Mouse (Mus musculus): Measurements from ENCODE around the gene Cd1d1. TPM values are rescaled to one million over a fixed set of nuclear protein-coding genes. Genes with fewer than 3 reads are reported as not detected.
"Not testable (repeated sequence)": the region's sequence is repeated elsewhere in the genome, so short reads cannot be mapped to it uniquely, and the experiment has no call there.

Gene Cd1d1
- 181 and 333 TPM in 2 replicates for polyA plus RNA-seq (2012; rRNA removed)

- DNase-seq (ENCODE audit: low read depth) = no peak
Observed at GRCm38 (mm10) chr3:86999415-86999740, at the start of gene Cd1d1. Cd1d1 (minus strand) TSS chr3:86999441.

GRCm38 (mm10) chr3:87047801-87048200, 48.6 kb upstream of the Cd1d1 start:
- no peak for DNase-seq (ENCODE audit: low read depth)

DNA sequence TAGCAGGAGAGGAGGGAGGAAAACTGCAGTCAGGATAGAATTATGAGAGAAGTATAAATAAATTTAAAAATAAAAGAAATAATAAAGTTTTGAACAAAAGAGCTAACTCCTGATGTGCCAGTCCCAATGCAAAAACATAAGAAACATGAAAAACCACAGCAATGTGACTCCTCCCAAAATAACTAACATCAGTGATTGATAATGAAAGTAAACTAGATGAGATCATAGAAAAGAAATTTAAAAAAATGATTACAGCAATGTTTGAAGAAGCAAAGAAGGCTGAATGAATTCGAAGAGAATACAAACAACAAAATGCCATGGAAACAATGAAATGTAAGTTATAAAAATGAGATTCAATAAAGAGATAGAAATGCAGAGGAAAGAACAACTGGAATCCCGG, 42.5 kb upstream of the Cd1d1 start:
- no peak for DNase-seq (ENCODE audit: low read depth)

DNA sequence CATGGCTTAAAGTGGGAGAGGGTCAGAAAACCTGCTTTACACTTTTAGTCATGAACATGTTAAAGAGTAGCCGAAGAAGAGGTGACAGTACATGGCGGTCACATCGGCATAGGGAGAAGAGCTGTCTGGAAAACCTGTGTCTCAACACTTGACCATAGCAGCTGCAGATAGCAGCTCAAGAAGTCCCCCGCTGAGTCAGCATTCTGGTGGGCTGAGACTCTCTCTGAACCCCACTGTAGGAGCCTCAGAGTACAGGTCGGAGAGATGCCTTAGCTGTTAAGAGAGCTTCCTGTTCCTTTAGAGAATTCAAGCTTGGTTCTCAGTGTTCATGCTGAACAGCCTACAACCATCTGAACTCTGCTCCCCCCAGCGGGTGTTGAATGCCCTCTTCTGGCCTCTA, 39.3 kb upstream of the Cd1d1 start:
- no peak for DNase-seq (ENCODE audit: low read depth)

DNA sequence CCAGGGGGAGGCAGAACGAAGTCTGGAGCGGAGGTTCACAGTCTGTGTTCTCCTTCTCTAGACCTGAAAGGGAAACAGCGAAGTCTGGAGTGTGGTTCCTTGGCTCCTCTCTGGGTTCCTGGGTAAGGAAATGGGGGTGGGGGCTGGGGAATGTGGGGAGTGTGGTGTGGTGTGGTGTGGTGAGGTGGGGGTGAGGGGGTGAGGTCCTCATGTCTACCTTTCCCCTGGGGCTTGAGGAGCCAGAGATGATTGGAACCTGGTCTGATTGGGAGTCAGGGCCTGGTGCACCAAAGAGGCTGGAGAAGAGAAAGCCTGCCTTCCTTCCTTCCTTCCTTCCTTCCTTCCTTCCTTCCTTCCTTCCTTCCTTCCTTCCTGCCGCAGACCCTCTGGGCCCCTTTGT, 34.8 kb upstream of the Cd1d1 start:
- DNase-seq (ENCODE audit: low read depth) = no peak

GRCm38 (mm10) chr3:87033357-87033756, 34.1 kb upstream of the Cd1d1 start:
- DNase-seq (ENCODE audit: low read depth) = no peak

- no peak for DNase-seq (ENCODE audit: low read depth)
Observed at GRCm38 (mm10) chr3:87030855-87031254, 31.6 kb upstream of the Cd1d1 start.

GRCm38 (mm10) chr3:87017707-87018106, 18.5 kb upstream of the Cd1d1 start:
- no peak for DNase-seq (ENCODE audit: low read depth)

DNA sequence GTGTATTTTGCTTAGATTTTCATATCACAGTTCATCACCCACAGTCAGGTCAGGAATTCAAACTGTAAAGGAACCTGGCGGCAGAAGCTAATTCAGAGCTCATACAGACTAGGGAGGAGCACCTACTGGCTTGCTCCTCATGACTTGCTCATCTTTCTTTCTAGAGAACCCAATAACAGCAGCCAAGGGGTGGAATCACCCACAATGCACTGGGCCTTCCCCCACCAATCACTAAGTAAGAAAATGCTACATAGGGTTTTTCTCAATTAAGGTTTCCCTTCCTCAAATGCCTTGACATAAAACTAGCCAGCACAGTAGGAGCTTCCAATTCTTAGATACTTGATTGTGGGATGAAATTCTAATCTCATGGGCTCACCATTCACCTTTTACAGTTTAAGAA, 17.8 kb upstream of the Cd1d1 start:
- no peak for DNase-seq (ENCODE audit: low read depth)

DNA sequence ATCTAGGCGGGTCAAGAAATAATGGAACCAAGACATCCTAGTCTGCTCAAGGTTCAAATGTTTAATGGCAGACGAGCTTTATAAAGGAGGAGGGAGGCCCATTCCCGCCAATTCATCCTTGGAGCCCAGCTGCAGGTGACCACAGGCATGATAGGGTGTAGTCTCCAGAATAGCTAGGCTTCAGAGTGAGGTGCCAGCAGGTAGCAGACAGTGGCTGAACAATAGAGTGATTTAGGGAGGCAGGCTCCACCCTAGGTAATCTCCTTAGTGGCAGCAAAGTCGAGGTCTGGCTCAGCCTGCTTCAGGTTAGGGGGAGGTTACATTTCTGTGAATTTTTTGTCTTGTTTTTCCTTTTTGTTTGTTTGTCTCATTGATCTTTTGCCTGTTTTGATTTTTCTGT, 16.7 kb upstream of the Cd1d1 start:
- no peak for DNase-seq (ENCODE audit: low read depth)

- not testable (repeated sequence) for DNase-seq (ENCODE audit: low read depth)
Observed at GRCm38 (mm10) chr3:87012406-87012805, 13.2 kb upstream of the Cd1d1 start.

DNA sequence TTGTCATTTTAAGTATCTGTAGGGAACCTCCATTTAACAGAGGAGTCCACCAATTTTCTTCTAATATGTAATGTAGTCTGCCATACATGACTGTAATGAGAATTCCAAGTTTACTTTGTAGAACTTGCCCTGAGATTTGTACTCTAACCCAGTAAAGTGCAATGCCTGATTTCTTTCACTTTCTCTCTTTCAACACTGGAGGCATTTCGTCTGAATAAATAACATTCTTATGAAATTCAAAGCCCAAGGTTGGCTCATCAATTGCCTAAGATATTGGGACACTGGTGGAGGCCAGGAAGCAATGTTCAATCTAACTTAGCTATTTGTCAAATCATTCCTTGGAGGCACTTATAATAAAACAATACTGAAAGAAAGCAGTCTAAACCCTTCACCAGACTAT, 9.0 kb upstream of the Cd1d1 start:
- DNase-seq (ENCODE audit: low read depth) = not testable (repeated sequence)

DNA sequence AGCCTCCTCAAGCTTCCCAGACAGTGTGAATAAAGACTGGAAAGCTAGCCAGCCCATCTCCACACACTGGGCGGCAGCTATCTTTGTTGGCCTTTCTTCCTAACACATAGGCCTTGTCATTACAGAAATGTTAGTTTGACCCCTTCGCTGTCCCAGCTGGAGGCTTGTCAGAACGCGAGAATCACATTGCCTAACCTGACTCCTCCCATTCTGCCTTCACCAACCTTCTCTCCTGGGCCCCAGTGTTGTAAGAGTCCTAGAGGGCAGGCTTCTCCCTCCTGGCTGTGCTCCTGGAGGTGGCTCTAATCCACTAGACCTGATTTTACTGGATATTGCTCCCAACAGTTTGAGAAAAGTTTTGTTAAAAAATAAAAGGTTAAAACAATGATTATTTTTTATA, 1.4 kb upstream of the Cd1d1 start:
- no peak for DNase-seq (ENCODE audit: low read depth)

DNA sequence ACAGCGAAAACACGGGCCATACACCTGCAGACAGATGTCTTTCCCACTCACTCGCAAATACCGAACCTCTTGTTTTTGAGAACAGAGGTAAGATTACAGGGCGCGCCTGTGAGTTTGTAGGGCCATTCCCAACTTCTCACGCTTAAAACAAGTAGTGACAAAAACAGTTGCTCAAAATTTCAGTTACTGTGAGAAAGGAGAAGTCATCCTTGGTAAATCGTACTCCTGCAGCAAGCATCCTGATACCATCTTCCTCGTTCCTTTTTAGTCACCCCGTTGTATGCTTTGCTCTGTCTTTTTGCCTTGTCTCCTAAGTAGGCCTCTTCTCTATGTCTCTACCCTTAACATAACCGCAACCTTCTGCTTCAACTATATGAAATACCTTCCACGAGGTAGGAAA, 810 bp upstream of the Cd1d1 start:
- DNase-seq (ENCODE audit: low read depth) = no peak

GRCm38 (mm10) chr3:86998433-86999414, 517 bp downstream of the Cd1d1 start:
- DNase-seq (ENCODE audit: low read depth) = not testable (repeated sequence)

DNA sequence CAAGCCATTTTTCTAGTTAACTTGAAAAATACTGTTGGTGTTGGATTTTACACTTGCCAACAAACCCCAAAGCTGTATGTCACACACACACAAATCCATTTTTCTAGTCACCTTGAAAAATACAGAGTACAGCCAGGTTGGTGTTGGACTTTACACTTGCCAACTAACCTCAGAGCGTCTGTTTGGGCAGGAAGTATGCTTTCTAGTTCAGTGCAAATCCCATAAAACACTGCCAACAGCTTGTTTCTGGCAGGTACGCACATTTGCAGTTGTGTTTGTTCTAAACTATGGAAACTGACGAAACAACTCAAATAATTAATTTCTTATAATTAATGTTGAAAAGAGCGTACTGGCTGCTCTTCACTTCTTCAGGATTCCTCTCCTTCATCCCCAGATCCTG, 3.1 kb downstream of the Cd1d1 start:
- no peak for DNase-seq (ENCODE audit: low read depth)

DNA sequence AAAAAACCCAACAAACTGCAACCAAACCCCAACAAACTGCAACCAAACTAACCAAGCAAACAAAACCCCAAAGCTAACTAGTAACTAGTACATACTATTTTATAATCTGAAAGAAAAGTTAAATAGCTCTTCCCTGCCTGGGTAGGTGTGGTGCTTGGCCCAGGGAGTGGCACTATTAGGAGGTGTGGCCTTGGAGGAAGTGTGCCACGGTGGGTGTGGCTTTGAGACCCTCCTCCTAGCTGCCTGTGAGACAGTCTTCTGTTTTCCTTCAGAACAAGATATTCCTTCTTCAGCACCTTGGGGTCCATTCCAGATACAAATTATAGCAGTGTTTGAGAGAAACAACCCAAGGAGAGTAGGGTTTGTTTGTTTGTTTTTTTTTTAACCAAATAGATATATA, 3.9 kb downstream of the Cd1d1 start:
- DNase-seq (ENCODE audit: low read depth) = no peak

GRCm38 (mm10) chr3:86986969-86987368, 12.3 kb downstream of the Cd1d1 start:
- peak; percentile 12 for DNase-seq (ENCODE audit: low read depth)

- no peak for DNase-seq (ENCODE audit: low read depth)
Observed at GRCm38 (mm10) chr3:86986490-86986889, 12.8 kb downstream of the Cd1d1 start.

DNA sequence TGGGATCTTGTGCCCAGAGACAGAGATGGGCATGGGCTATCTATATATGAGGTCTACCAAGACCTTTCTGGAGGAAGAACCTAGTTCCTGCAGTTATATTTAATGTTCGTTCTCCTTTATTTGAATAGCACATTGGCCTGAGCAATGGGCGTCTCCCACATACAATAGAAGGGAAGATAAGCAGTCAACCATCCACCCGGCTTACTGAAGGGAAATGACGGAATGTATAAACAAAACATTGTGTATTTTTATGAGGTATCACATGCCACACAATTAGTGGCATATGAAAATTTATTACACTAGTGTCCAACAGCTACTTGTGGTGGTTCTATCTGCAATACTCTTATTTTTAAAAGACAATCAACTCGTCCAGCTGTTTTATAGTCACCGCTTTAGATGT, 15.9 kb downstream of the Cd1d1 start:
- no peak for DNase-seq (ENCODE audit: low read depth)

DNA sequence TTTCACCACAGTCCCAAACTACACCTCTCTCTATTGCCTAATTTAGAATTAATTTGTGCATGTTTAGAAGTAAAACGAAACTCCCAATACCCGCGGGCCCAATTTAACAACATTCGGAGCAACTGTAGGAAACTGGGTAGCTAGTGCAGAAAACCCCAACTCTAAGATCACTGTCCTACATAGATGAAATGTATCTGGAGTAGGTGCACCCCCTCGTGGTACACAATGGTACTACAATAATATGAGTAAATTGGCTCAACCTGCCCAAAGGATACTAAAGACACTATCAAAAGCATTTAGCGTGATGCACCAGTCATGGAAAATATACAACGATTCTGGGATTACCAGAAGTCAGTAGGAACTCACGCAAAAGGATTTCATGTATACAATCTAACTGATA, 22.7 kb downstream of the Cd1d1 start:
- no peak for DNase-seq (ENCODE audit: low read depth)

GRCm38 (mm10) chr3:86975150-86975549, 24.1 kb downstream of the Cd1d1 start:
- no peak for DNase-seq (ENCODE audit: low read depth)

- DNase-seq (ENCODE audit: low read depth) = no peak
Observed at GRCm38 (mm10) chr3:86962665-86963435, 36.4 kb downstream of the Cd1d1 start.
